Mouse (Mus musculus) inflammation-experienced regulatory T-cells (primary cell): ENCODE data around the gene Fbxw14. TPM values are rescaled to one million over a fixed set of nuclear protein-coding genes. Genes with fewer than 3 reads are reported as not detected.

Experiments used
- polyA plus RNA-seq, 2 experiments: library from polyadenylated mRNA; unstranded; fragments of 100-300 nt; shearing (Covaris generic); gene quantifications; one replicate each; pipeline ENCODE4 v1.2.1; 2017

Gene Fbxw14
- polyA plus RNA-seq, result under 1 TPM; 0.55 to 0.81 TPM

GRCm38 (mm10) chr9:109287576-109287975 lies at the start of gene Fbxw14:
Gene Fbxw14, minus strand, starts transcription at chr9:109287676.

GRCm38 (mm10) chr9:109234654-109235053 lies 52.8 kb downstream of the Fbxw14 start, which contains the start of gene Fbxw20:
Gene Fbxw20, minus strand, starts transcription at chr9:109234754.

Other genes starting within 250 kb of the Fbxw14 start
- gene Shisa5, start 249.1 kb downstream of the Fbxw14 start, polyA plus RNA-seq, result 1,000 to 10,000 TPM; 3,949 to 4,230 TPM
- 100 to 1,000 TPM in 1 of 2 experiments, 10 to 100 TPM in 1; 75.8 to 103 TPM for gene Trex1, start 227.9 kb downstream of the Fbxw14 start, polyA plus RNA-seq
- 10 to 100 TPM; 20.3 to 33.3 TPM for gene Atrip, start 213.6 kb downstream of the Fbxw14 start, polyA plus RNA-seq
- gene Ccdc51, start 205.2 kb downstream of the Fbxw14 start, polyA plus RNA-seq, result 10 to 100 TPM; 14.1 to 15.8 TPM
- 100 to 1,000 TPM; 511 TPM for gene Tma7, start 205.1 kb downstream of the Fbxw14 start, polyA plus RNA-seq
- gene Plxnb1, start 192.3 kb downstream of the Fbxw14 start, polyA plus RNA-seq, result 1 to 10 TPM; 4.4 to 5.4 TPM
- under 1 TPM; 0.40 to 0.59 TPM for gene Fbxw21, start 125.6 kb downstream of the Fbxw14 start, polyA plus RNA-seq
- under 1 TPM in 1 of 2 experiments, not detected in 1; 0.18 TPM for gene Fbxw13, start 91.7 kb downstream of the Fbxw14 start, polyA plus RNA-seq
- 1 to 10 TPM in 1 of 2 experiments, not detected in 1; 1.1 TPM for gene Fbxw20, start 52.9 kb downstream of the Fbxw14 start, polyA plus RNA-seq
- gene Fbxw28, start 52.0 kb upstream of the Fbxw14 start, polyA plus RNA-seq, result under 1 TPM; 0.12 to 0.77 TPM
- gene Fbxw22, start 116.6 kb upstream of the Fbxw14 start, polyA plus RNA-seq, result under 1 TPM in 1 of 2 experiments, not detected in 1; 0.54 TPM
- not detected for gene Fbxw16, start 161.5 kb upstream of the Fbxw14 start, polyA plus RNA-seq
- gene Fbxw19, start 208.2 kb upstream of the Fbxw14 start, polyA plus RNA-seq, result under 1 TPM in 1 of 2 experiments, not detected in 1; 0.51 TPM